Mouse (Mus musculus) lung, postnatal 10 days (tissue): Measurements from ENCODE around the gene Cebpg.

ENCODE experiments used
- DNase-seq: peaks from one replicate; pipeline ENCODE4 v3.0.0; 2021

Gene Cebpg

DNA sequence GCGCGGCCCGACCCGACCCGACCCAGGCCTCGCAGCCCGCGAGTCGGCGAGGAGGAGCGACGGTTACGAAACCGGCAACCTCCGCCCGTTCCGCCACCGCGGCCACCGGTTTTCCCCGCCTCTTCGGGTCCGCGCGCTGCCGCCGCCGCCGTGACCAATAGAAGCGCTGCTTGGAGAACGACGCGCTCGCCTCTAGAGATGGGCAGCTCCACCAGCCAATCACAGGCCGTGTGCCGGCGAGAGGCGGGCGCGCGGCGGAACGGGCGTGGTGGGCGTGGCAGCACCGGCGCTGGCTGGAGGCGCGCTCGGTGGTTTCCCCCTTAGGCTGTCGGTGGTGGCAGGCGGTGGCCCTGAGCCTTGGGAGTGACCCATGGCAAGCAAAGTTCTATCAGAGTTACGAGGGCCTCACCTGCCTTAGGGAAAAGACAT is at the start of gene Cebpg:
TSS of gene Cebpg (minus strand) at position 138 of the 429 bp plus-strand sequence.
- DNase-seq, result peak; percentile 96

DNA sequence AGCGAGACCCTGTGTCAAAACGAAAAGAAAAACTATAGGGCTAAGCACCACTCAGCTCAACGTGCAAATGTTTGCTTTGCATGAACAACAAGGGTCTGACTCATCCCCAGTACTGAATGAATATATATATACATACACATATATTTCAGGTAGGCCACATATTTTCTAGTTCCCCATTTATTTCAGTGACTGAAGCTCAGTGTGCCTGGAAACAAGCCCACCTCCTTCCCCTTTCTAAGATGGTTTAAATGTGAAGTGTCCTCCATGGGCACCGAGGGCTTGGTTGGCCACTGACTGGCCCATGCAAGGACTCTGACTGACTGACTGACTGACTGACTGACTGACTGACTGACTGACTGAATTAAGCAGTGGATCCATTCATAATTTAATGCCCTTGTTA is 43.2 kb upstream of the Cebpg start:
- DNase-seq, result no peak

DNA sequence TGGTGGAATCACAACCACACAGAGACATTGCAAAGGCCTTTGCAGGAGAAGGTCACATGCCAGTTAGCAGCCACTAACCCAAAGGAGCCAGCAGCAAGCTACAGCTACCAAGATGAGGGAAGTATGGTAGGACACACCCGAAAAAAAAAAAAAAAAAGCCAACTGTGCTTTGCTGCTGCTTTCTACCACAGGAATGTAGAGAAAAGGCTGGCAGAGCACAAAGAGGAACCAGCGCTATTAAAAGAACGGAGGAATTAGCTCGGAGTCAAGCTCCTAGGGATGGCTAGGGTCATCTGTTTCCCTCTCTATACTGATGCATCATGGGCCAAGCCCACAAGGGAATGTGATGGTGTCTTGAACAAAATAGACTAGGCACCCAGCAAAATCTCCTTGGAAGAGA is 42.4 kb upstream of the Cebpg start:
- DNase-seq, result no peak

DNA sequence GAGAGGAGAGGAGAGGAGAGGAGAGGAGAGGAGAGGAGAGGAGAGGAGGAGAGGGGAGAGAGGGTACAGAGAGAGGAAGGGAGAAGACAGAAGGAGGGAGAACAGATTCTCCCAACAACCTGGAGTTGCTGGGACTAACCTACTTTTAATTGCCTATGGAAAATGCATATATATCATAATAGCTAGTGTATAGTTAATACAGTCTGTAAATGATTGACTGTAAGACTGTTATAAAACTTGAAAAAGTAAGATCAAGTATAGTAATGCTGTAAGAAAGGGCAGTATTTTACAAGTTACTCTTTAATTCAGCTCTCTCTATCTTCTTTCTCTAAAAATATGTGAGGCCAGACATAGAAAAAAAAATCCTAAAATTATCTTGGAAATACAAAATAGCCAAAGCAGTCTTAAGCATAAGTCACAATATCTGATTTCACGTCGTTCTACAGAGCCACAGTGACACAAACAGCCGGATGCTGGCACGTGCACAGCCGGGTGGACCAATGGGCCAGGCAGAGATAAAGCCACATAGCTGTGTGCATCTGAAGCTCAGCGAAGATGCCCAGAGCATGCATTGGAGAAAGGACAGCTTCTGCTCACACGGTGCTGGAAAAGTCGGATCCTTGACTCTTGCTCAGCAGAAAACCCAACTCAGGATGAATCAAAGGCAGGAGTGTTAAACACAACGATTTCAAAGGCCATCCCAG is 38.8 kb upstream of the Cebpg start:
- no peak for DNase-seq

DNA sequence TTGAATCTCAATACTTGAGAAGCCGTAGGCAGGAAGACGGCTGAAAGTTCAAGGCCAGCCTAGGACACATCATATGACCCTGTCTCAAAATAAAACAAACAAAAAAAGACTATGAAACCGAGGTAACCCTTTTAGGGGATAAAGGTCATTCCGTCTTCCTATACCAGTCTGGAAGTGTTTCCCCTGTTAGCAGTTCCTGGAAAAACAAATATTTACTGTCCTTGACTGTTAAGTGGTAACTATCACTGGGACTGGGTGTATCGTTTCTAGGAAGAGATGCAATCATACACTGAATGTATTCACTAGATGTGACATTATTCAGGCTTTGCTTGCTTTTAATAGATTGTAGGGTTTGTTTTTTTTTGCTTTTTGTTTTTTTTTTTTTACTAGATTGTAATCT is 34.2 kb upstream of the Cebpg start:
- DNase-seq, result no peak

DNA sequence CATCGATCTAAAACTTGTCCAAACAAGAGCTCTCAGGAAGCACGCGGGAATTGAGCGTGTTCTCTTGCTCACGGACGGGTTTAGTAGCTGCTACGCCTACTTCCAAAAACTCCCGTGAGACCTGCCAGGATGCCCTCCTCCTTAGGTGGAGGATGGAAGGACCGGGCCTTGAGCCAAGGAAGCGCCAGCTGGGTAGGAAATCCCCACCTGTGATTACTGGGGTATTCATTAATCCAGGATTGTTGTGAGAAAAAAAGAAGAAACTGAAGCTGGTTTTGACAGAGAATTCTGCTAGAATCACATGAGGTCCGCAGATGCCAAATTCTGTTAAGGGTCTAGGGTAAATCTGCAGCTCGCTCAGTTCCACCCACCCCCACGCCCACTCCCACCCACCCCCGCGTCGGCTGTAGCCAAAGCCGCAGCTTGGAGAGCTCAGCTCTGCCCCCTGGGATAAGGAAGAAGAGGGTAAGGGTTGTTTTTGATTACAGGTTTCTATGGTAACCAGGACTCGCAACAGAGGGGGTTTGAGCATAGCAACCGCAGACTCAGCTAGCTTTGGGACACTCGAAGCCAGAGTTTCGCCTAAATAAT is 30.0 kb upstream of the Cebpg start:
- DNase-seq, result peak; percentile 35

DNA sequence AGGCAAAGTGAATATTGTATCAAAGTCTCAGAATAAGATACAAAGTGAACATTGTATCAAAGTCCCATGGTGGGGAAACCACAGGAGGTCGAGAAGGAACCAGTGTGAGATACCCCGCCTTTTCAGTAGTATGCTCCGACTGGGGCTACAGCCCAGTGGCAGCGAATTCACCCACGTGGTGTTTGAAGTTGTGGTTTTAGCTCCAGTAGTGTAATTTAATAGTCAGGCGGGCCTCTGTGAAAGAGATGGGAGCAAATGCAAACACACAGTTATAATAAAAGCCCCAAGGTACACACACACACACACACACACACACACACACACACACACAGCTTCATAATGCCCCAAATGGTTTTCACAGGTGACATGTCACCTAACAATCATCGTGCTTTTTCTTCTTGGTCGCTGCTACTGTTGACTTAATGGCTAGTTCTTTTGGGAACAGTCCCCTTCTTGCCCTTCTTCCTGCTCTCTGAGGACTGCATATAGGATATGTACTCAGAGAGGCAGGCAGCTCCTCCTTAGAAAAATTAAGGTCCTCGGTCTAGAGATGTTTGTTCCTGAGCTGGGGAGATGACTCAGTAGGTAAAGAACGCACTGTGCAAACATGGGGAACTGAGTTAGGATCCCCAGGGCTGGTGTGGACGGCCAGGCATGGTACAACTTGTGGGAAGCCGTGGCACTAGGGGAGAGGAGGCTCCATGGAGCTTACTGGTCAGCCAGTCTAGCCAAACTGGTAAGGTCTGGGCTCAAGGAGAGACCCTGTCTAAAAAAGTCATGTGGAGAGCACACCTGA is 28.4 kb upstream of the Cebpg start:
- DNase-seq, result no peak

DNA sequence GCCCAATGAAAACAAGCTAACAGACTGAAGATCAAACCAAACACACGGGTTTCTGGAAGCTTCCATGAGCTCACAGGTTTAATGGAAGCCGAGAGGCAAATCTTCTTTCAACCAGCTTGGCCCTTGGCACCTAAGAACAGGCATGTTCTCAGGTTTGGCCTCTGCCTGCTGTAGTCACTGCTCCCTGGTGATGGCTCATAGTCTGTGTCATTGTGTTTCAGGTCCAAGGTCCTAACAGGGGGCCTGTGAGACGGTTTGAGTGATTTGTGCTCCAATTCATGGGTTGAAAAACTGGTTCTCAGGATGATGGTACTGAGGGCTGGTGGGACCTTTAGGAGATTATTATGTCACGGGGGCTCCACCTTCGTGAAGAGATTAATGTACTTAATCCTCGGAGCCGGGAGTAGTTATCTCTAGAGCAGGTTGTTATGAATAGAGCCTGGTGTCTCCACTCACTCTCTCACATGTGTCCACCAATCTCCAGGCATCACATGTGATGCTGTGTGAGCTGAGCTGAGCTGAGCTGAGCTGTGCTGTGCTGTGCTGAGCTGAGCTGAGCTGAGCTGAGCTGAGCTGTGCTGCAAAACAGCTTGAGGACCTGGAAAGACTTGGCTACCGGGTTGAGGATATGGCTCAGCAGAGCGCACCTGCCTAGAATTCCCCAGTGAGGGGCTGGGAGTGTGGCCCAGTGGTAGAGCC is 25.2 kb upstream of the Cebpg start:
- DNase-seq, result no peak

DNA sequence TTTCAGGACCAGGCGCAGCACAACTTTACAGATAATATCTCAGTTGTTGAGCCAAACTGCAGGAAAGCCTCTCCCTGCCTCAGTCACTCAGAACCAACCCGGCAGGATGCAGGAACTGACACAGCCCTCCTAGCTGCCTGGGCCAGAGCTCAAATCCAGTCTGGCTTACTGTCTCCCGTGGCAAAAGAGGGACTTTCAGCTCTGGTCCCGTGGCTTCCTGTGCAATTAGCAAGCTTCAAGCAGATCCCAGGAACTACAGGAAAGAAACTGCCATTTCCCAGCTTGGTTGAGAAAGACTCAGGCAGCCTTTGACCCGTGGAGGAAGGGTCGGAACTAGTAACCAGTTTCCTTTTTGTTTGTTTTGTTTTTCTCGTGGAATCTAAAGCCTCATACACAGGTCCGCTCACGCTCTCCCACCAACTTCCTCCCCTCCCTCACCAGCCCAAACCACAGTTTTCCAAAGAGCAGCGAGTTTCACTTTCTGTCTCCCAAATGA is 24.5 kb upstream of the Cebpg start:
- DNase-seq, result peak; percentile 74

DNA sequence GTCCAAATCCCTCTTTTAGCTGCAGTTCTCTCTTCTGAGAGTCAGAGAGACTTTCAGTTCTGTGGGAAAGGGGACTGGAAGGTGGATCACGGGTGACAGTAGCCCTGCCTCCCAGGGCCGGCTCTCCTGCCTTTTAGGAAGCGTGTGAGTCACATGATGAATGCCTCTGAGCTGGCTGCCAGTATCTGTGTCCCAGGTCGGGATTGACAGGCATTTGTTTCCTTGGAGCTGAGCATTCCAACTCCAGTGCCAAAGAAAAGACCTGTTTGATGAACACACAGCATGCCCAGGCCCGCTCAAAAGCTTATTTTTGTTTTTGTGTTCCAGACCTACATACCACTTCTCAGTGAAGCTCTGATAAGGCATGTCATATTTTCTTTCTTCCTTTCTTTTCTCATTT is 20.3 kb upstream of the Cebpg start:
- DNase-seq, result no peak

DNA sequence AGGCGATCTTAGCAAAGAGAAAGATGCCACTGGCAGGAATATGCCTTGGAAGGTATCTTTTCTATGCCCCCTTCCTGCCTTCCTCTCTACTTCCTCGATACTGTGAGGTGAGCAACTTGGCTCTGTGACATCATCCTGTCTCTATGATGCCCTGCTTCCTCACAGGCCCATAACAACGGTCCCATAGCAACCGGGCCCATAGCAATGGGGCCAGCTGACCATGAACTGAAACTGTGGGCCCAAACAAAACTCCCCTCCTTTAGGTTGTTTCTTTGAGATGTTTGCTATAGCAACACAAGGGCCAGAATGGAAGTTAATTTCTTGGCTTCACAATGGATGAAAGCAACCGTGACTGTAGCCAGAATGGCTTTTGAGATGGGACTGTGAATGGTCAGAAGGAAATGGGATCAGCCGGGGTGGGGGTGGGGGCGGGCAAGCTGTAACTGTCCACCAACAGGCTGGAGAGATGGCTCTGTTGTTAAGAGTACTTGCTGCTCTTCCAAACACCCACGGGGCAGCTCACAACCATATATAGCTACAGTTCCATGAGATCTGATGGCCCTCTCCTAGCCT is 10.4 kb upstream of the Cebpg start:
- no peak for DNase-seq

DNA sequence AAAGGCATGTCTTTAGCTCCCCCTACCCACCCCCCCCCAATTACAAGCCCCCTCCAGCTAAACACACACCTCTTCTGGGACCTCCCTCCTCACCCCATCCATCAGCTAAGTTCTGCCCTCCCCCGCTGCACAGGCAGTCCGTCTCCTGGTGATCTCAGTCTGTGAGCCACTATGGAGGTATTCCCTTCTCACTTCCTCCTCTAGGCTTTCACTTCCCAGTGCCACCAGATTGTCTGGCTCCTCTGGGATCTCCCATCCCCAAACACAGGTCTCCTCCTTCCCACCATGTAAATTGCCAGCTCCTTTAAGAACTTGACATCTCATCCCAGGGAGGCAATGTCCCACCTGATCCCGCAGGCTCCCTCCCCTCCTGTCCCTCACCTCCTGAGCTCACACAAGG is 9.6 kb upstream of the Cebpg start:
- DNase-seq, result no peak

DNA sequence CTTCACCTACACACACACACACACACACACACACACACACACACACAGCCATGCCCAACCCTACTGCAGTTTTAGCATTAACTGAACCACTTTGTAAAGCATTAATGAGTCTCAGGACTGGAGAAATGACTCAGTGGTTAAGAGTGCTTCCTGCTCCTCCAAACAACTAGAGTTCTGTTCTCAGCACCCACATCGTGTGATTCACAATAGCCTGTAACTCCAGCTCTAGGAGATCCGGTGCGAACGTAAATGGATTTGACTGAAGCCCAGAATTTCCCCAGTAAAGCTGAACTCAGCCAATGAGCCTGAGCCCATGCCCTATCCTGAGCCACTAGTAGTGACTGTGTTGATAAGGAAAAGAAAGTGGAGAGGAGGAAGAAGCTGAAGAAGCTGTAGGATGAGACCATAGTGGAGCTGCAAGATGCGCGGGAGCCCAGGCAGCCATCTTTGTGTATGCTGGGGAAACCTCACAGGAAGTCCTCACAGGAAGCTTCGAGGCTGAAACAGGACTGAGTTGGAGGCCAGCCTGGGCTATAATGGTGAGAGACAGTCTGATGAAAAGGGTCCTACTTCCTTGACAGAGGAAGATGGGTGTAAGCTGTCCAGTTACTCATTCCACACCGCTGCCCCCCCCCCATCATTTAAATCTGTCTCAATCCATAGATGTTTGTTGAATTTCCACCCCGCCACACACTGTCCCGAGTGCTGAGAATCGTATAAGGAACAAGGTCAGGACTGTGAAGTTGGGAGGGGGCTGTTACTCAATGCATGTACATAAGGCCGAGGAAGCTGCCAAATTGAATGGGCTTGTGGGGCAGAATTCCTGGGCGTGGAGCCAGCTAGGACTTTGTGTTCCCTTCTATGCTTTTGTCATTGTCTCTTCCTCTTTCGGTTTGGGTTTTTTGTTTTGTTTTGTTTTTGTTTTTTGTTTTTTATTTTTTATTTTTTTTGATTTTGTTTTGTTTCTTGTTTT is 8.2 kb upstream of the Cebpg start:
- peak; percentile 79 for DNase-seq

DNA sequence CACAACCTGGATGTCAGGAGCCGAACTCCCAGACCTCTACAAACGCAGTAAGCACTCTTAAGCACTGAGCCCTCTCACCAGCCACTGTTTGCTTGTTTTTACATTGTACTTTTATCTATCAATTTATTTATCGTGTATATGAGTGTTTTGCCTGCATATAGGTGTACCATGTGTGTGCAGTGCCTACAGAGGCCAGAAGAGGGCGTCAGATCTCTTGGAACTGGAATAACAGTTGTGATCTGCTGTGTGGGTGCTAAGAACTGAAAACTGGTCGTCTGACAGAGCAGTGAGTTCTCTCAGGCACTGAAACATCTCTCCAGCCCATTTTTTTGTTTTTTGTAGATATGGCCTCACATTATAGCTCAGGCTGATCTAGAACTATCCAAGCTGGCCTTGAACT is 3.1 kb upstream of the Cebpg start:
- DNase-seq, result no peak

DNA sequence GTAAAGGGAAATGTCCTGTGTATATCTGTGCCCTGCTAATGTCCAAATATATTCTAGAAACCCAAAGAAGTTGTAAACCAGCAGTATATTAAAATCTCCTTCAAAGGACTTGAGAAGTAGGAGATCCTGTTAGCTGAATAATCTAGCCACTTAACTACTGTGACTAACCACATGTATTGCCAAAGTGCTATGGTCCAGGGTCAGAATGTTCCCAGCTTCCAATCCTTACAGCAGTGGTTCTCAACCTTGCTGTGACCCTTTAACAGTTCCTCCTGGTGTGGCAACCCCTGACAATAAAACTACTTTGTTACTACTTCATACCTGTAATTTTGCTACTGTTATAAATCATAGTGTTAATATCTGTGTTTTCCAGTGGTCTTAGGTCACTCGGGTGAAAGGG is 2.0 kb upstream of the Cebpg start:
- DNase-seq, result no peak

DNA sequence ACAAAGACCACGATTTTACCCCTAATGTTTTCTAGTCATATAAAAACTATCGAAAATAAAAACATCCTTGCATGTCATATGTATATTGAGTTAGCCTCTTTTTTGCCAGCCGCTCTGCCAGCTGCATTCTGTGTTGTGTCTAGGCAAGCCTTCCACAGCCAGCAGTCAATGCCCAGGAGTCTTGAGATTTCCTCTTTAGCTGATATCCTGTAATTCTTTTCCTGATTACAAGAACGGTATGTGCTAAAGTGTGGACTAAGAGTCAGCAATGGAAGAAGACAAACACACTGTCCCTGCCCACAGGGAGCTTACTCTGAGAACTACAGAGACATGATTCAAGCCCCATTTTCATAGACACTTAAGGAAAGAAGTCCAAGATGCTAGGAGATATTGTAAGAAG is 1.2 kb upstream of the Cebpg start:
- DNase-seq, result no peak

DNA sequence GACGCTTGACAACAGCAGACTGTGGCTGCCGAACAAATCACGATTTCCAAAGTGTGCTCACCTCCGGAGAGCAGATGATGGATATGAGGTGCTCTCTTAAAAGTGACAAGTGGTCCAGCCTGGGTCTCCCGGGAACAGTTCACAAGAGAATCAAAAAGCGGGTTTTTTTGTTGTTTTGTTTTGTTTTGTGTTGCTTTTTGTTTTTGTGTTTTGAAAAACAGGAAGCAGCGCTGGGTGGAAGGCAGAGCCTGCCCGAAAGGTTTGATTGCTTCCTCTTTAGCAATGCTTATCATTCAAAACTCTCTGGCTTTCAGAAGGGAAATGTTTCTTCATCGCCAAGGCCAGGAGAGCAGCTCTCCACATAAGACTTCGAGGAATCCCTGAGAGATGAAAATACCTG is 626 bp upstream of the Cebpg start:
- no peak for DNase-seq

DNA sequence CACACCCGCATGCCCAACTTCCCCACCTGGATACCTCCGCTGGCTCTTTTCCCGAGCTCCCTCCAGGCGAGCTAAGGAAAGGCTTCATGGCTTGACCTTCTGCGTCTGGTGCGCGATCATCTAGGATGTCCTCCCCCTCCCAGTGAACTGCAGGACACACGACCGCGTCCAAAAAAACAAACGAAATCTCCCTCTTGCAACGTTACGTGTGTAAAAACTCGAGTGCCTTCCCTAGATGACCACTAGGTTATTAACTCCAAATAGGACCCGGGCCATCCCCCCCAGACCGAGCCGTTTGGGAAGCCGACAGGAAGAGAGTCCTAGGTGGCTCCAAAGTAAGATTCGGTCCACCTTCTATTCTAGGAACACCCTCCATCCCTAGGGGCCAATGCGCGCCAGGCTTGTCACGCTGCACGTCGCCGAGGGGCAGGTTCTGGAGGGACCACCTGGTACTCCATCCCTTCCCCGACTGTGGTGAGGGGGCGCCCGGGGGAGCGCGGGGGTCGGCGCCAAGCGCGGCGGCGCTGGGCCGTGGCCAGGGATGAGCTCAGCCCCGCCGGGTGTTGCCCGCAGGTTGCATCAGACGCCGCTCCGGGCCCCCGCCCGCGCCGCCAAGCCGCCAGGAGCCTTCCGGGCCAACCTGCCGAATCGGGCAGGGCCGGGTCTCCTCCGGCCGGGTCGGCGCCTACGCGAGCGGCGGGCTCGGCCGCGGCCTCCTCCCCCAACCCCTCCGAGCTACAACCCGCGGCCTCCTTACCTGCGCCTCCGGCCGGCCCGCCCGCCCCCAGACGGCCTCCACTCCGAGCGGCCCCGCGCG is 546 bp downstream of the Cebpg start:
- DNase-seq, result peak; percentile 69

DNA sequence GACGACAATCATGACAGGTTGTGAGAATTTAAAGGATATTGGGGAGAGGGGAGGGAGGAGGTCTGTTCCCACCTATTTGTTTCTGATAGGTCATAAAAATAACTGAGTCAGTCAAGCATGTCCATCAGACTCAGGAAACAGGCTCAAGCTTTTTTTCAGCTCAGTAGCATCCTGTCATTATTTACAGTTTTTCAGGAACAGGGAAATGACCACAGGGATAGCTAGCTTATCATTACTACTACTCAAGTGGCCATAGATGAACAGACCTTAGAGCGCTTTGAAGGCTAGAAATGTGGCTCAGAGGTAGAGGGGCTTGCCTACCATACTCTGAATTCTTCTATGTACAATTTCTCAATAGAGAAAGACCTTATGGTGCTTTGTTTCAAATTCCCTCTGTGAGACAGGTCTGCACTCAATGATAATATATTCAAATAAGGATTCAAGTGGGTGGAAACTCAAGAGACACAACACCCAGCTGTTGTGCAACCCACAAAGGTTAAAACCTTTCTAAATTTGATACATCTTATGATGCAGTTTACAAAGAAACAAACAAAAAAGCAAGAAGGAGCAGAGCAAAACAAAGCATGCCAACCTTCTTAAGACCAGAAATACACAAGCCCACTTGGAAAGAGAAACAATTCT is 1.3 kb downstream of the Cebpg start:
- DNase-seq, result no peak

DNA sequence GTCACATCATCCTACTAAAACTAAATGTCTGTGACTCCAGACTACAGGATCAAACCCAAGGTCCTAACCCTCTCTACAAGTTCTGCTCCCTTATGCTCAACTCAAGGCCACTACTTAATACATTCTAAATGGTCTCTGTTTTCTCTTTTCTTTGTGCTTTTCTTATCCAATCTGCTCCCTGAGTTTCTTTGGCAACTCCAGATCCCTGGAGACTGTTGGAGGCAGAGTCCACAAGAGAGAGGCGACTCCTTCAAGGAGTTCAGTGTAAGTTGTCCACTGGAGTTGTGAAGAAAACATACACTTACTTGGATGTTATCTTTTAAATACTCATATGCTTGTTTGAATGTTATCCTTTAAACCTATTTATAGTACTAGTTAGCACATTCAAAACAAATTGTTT is 2.1 kb downstream of the Cebpg start:
- DNase-seq, result no peak
